13 mouse cellular contexts compared by ENCODE assay signal in the genomic region with DNA sequence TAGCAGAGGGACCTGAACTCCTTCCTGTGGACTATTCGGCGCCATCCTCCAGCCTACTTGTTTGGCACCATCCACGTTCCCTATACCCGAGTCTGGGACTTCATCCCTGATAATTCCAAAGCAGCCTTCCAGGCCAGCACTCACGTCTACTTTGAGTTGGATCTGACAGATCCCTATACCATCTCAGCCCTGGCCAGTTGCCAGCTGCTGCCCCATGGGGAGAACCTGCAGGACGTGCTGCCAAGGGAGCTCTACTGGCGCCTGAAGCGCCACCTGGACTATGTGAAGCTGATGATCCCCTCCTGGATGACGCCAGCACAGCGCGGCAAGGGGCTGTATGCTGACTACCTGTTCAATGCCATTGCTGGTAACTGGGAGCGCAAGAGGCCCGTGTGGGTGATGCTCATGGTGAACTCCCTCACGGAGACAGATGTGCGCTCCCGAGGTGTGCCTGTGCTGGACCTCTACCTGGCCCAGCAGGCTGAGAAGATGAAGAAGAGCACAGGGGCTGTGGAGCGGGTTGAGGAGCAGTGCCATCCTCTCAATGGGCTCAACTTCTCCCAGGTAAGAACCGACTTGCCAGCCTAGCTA. TPM values are rescaled to one million over a fixed set of nuclear protein-coding genes. Genes with fewer than 3 reads are reported as not detected.
DNase-seq lines count a peak whose midpoint lies in the region; ATAC-seq and TF ChIP-seq lines count a peak whose summit lies in the region.
"Had no signal": no experiment of that assay in that cellular context is flagged by ENCODE, and none has a peak within 500 bp of the region (broad histone marks: within the 10 kb centered on the region; RNA-seq: fewer than 3 reads in every experiment).

No protein-coding gene starts in this region.

- no peak for ATAC-seq in lung, embryonic 15.5 days (ENCODE audit: borderline replicate concordance, extremely low read depth, low FRiP score, low TSS enrichment)
- ATAC-seq: forebrain, postnatal 0 days had no signal

- peaks cover 5% of the 10 kb centered on the region for H3K4me1 ChIP-seq in heart, adult 2 months (ENCODE audit: control insufficient read depth, insufficient read depth, low read length)
- peaks cover 27% of the 10 kb centered on the region for H3K4me1 ChIP-seq in lung, embryonic 15.5 days

- H3K4me2 ChIP-seq in lung, embryonic 15.5 days, result peak overlapping the region; percentile 97

- H3K79me2 ChIP-seq in heart, adult 2 months (replicated peaks; ENCODE audit: control insufficient read depth, insufficient read depth, low read length), result no peaks in the 10 kb centered on the region

- DNase-seq in heart, adult 2 months, result no peak
- DNase-seq in heart, postnatal 36 days, result no peak
- DNase-seq in lung, postnatal 36 days, result no peak
- DNase-seq in kidney, adult 18-20 months, result peak; percentile 55
- peak; percentile 59 to 69 for DNase-seq in kidney, postnatal 4 days
- no peak for DNase-seq in gastrocnemius, postnatal 25 days
- DNase-seq: cerebellum, adult 8-10 months; forebrain, postnatal 0 days; lung, embryonic 14.5 days; thymus, adult 2 months had no signal

- no peak for TF ChIP-seq CTCF in heart, adult 2 months (IDR thresholded peaks at IDR 0.05)

- intact Hi-C loops in heart, adult 2 months (cut with DNase I), result loop anchor here (5.0 kb wide), 3 partner anchors 33 to 203 kb away; no protein-coding TSS in a partner anchor
- intact Hi-C loops in heart, postnatal 36 days (cut with DNase I), result loop anchor here (5.0 kb wide), 1 partner anchor 107 kb away; no protein-coding TSS in a partner anchor

- no peak overlapping the region for H3K4me3 ChIP-seq in heart, adult 2 months
- 0 out of 2 replicates have a peak overlapping the region, but pooled peaks have one; percentile 5 for H3K4me3 ChIP-seq in lung, embryonic 15.5 days
- H3K4me3 ChIP-seq: embryonic facial prominence, embryonic 12.5 days; layer of hippocampus, adult 2 months had no signal

- 80% methylated on average over 18 of the region's 18 CpGs for whole genome bisulfite sequencing in heart, adult 2 months
- 81% methylated on average over 18 of the region's 18 CpGs for WGBS in lung, embryonic 15.5 days

- peak overlapping the region; percentile 15; the same call in 1 of the 2 replicates for H3K9ac ChIP-seq in heart, adult 2 months (ENCODE audit: low read depth, low read length)
- H3K9ac ChIP-seq in lung, embryonic 15.5 days, result no peak overlapping the region
- H3K9ac ChIP-seq: embryonic facial prominence, embryonic 12.5 days; forebrain, postnatal 0 days; lung, embryonic 14.5 days had no signal

- peak overlapping the region; percentile 15; the same call in 1 of the 2 replicates for H3K27ac ChIP-seq in heart, adult 2 months
- H3K27ac ChIP-seq in lung, embryonic 15.5 days, result no peak overlapping the region
- H3K27ac ChIP-seq: embryonic facial prominence, embryonic 12.5 days; layer of hippocampus, adult 2 months had no signal

- H3K36me3 ChIP-seq in heart, adult 2 months (ENCODE audit: control insufficient read depth, insufficient read depth, low read length), result peaks cover 2% of the 10 kb centered on the region
- 0 out of 2 replicates have a peak, but pooled peaks cover 2% of the 10 kb centered on the region for H3K36me3 ChIP-seq in lung, embryonic 15.5 days
- H3K36me3 ChIP-seq: embryonic facial prominence, embryonic 12.5 days had no signal

- H3K27me3 ChIP-seq in heart, adult 2 months (ENCODE audit: control insufficient read depth, insufficient read depth, low read length), result no peaks in the 10 kb centered on the region
- peaks cover 27% of the 10 kb centered on the region for H3K27me3 ChIP-seq in lung, embryonic 15.5 days

- no peaks in the 10 kb centered on the region for H3K9me3 ChIP-seq in lung, embryonic 15.5 days
- H3K9me3 ChIP-seq: embryonic facial prominence, embryonic 12.5 days had no signal

- TF ChIP-seq POLR2A in heart, adult 2 months (IDR thresholded peaks at IDR 0.05; ENCODE audit: insufficient read depth, low read depth, low read length), result no peak

- no peak for TF ChIP-seq EP300 in heart, adult 2 months (IDR thresholded peaks at IDR 0.05; ENCODE audit: insufficient read depth, low read depth, low read length)

RNA-seq across cellular contexts. Expression of gene Trabd2b, which starts 2.5 kb away (rescaled TPM):
- 10 to 100 TPM; 60.1 to 69.8 TPM for total RNA-seq in heart, adult 2 months (2021)
- 29.1 and 42.7 TPM in 2 replicates for polyA plus RNA-seq in heart, adult 2 months (2012; rRNA removed)
- total RNA-seq in heart, postnatal 36 days (2021), result 10 to 100 TPM; 53.1 to 71.5 TPM
- 4.4 and 5.1 TPM in 2 replicates for polyA plus RNA-seq in lung, embryonic 15.5 days (2015; fragmentation: Nextera tagmentation; extraction: Ambion mirVana)
- 1 to 10 TPM; 1.1 to 2.0 TPM for total RNA-seq in gastrocnemius, postnatal 25 days (2021)

Comparison
In these comparisons a context has a peak if more than half of its experiments do, and no peak if none do; other contexts are left out.
1. DNase-seq: peak in kidney, adult 18-20 months (single experiment) and kidney, postnatal 4 days (2 of 2); none in heart, adult 2 months (0 of 2), heart, postnatal 36 days (0 of 2), lung, postnatal 36 days (single experiment) and gastrocnemius, postnatal 25 days (single experiment).
2. RNA of gene Trabd2b, which starts 2.5 kb away (total RNA-seq): 53.1 to 71.5 TPM in heart, postnatal 36 days and 60.1 to 69.8 TPM in heart, adult 2 months; 1.1 to 2.0 TPM in gastrocnemius, postnatal 25 days; every median in the first group is over 10 times any median in the second.